Mouse (Mus musculus): ENCODE measurements around the gene Alox8. TPM values are rescaled to one million over a fixed set of nuclear protein-coding genes. Genes with fewer than 3 reads are reported as not detected.

The Alox8 gene
- polyA plus RNA-seq, 1 experiment = 0.18 TPM

DNA sequence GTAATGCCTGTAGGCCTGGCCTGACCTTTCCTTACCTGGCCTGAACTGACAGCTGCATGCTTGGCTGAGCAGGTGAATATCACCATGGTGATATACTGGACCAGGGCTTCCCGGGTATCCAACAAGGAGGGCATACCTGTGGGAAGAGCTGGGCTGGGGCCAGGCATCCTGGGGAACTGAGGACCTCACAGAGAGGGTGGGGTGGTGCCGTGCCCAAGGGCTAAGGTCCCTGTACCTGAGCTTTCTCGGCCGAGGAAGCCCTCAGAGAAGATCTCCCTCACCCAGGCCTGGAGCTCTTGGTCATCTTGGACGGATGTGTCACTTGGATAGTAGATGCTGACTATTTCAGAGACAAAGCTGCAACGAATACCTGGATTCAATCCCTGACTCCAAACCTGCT lies 11.7 kb downstream of the Alox8 start:
- DNase-seq (ENCODE audit: low read depth in 1 of 2, low spot score in 2 of 2) = no peak
- H3K4me1 ChIP-seq (ENCODE audit: control insufficient read depth, insufficient read depth, insufficient read length) = no peaks in the 10 kb centered on the region
- H3K27me3 ChIP-seq (ENCODE audit: control insufficient read depth, insufficient read depth, low read length) = no peaks in the 10 kb centered on the region
- 83% methylated on average over 6 of the region's 6 CpGs for WGBS
- H3K27ac ChIP-seq (ENCODE audit: insufficient read depth, low read length) = no peak overlapping the region
- no peaks in the 10 kb centered on the region for H3K36me3 ChIP-seq (ENCODE audit: control insufficient read depth, insufficient read depth, low read length)
- H3K4me3 ChIP-seq (ENCODE audit: extremely low read depth, insufficient read depth, insufficient read length) = no peak overlapping the region
- TF ChIP-seq CTCF (IDR thresholded peaks at IDR 0.05; ENCODE audit: extremely low read depth, insufficient read depth, insufficient read length, insufficient replicate concordance) = no peak
- no peak for TF ChIP-seq POLR2A (IDR thresholded peaks at IDR 0.05; ENCODE audit: low read depth, low read length)

GRCm38 (mm10) chr11:69185031-69185430 lies 12.6 kb downstream of the Alox8 start:
- no peaks in the 10 kb centered on the region for H3K36me3 ChIP-seq (ENCODE audit: control insufficient read depth, insufficient read depth, low read length)
- TF ChIP-seq CTCF (IDR thresholded peaks at IDR 0.05; ENCODE audit: extremely low read depth, insufficient read depth, insufficient read length, insufficient replicate concordance) (no peak), POLR2A (IDR thresholded peaks at IDR 0.05; ENCODE audit: low read depth, low read length) (no peak)
- no peaks in the 10 kb centered on the region for H3K27me3 ChIP-seq (ENCODE audit: control insufficient read depth, insufficient read depth, low read length)
- H3K4me3 ChIP-seq (ENCODE audit: extremely low read depth, insufficient read depth, insufficient read length) = no peak overlapping the region
- H3K4me1 ChIP-seq (ENCODE audit: control insufficient read depth, insufficient read depth, insufficient read length) = no peaks in the 10 kb centered on the region
- no peak overlapping the region for H3K27ac ChIP-seq (ENCODE audit: insufficient read depth, low read length)
- WGBS = 77% methylated on average over 5 of the region's 5 CpGs
- DNase-seq (ENCODE audit: low read depth in 1 of 2, low spot score in 2 of 2) = no peak

- TF ChIP-seq POLR2A (IDR thresholded peaks at IDR 0.05; ENCODE audit: low read depth, low read length) (no peak), CTCF (IDR thresholded peaks at IDR 0.05; ENCODE audit: extremely low read depth, insufficient read depth, insufficient read length, insufficient replicate concordance) (no peak)
Measured at GRCm38 (mm10) chr11:69180120-69180519, 17.5 kb downstream of the Alox8 start.

GRCm38 (mm10) chr11:69179512-69179911 lies 18.1 kb downstream of the Alox8 start:
- H3K27me3 ChIP-seq (ENCODE audit: control insufficient read depth, insufficient read depth, low read length) = peaks cover 2% of the 10 kb centered on the region; the same call in 1 of the 2 replicates
- H3K4me3 ChIP-seq (ENCODE audit: extremely low read depth, insufficient read depth, insufficient read length) = no peak overlapping the region
- WGBS = 85% methylated on average over 3 of the region's 3 CpGs
- no peaks in the 10 kb centered on the region for H3K4me1 ChIP-seq (ENCODE audit: control insufficient read depth, insufficient read depth, insufficient read length)
- no peak for DNase-seq (ENCODE audit: low read depth in 1 of 2, low spot score in 2 of 2)
- TF ChIP-seq POLR2A (IDR thresholded peaks at IDR 0.05; ENCODE audit: low read depth, low read length) = no peak
- no peak for TF ChIP-seq CTCF (IDR thresholded peaks at IDR 0.05; ENCODE audit: extremely low read depth, insufficient read depth, insufficient read length, insufficient replicate concordance)
- H3K27ac ChIP-seq (ENCODE audit: insufficient read depth, low read length) = no peak overlapping the region
- no peaks in the 10 kb centered on the region for H3K36me3 ChIP-seq (ENCODE audit: control insufficient read depth, insufficient read depth, low read length)

More at GRCm38 (mm10) chr11:69180120-69180519, 17.5 kb downstream of the Alox8 start:
- DNase-seq (ENCODE audit: low read depth in 1 of 2, low spot score in 2 of 2) = no peak
- Histone ChIP-seq H3K27me3 (ENCODE audit: control insufficient read depth, insufficient read depth, low read length) (peaks cover 2% of the 10 kb centered on the region; the same call in 1 of the 2 replicates), H3K4me3 (ENCODE audit: extremely low read depth, insufficient read depth, insufficient read length) (no peak overlapping the region), H3K27ac (ENCODE audit: insufficient read depth, low read length) (no peak overlapping the region), H3K36me3 (ENCODE audit: control insufficient read depth, insufficient read depth, low read length) (no peaks in the 10 kb centered on the region), H3K4me1 (ENCODE audit: control insufficient read depth, insufficient read depth, insufficient read length) (no peaks in the 10 kb centered on the region)
- 86% methylated on average over 4 of the region's 4 CpGs for WGBS

GRCm38 (mm10) chr11:69178525-69178924 lies 19.1 kb downstream of the Alox8 start:
- no peaks in the 10 kb centered on the region for H3K4me1 ChIP-seq (ENCODE audit: control insufficient read depth, insufficient read depth, insufficient read length)
- TF ChIP-seq CTCF (IDR thresholded peaks at IDR 0.05; ENCODE audit: extremely low read depth, insufficient read depth, insufficient read length, insufficient replicate concordance) = no peak
- TF ChIP-seq POLR2A (IDR thresholded peaks at IDR 0.05; ENCODE audit: low read depth, low read length) = no peak
- DNase-seq (ENCODE audit: low read depth in 1 of 2, low spot score in 2 of 2) = no peak
- no peak overlapping the region for H3K4me3 ChIP-seq (ENCODE audit: extremely low read depth, insufficient read depth, insufficient read length)
- H3K27me3 ChIP-seq (ENCODE audit: control insufficient read depth, insufficient read depth, low read length) = peaks cover 2% of the 10 kb centered on the region; the same call in 1 of the 2 replicates
- H3K27ac ChIP-seq (ENCODE audit: insufficient read depth, low read length) = no peak overlapping the region
- WGBS = 76% methylated on average over 3 of the region's 3 CpGs
- no peaks in the 10 kb centered on the region for H3K36me3 ChIP-seq (ENCODE audit: control insufficient read depth, insufficient read depth, low read length)

DNA sequence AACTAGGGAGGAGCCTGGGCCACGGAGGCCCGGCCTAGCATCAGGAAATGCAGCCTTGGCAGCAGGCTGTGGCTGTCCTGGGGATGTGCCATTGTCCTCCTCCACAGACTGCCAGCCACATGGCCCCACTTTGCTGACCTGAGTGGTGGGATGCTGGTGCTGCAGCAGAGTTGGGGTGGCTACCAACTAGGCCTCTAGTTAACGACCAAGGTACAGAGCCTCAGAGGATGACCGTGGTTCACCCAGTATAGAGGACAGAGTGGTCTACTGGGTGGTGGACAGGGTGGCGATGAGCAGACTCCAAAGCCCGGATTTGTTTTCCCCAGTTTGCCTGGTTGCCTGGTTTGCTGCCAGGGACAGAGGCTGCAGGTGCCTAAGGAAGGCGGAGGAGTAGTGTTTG lies 22.9 kb downstream of the Alox8 start:
- WGBS = 86% methylated on average over 7 of the region's 7 CpGs
- DNase-seq (ENCODE audit: low read depth in 1 of 2, low spot score in 2 of 2) = no peak

GRCm38 (mm10) chr11:69172606-69173005 lies 25.0 kb downstream of the Alox8 start:
- H3K27me3 ChIP-seq (ENCODE audit: control insufficient read depth, insufficient read depth, low read length) = peaks cover 2% of the 10 kb centered on the region; the same call in 1 of the 2 replicates
- TF ChIP-seq CTCF (IDR thresholded peaks at IDR 0.05; ENCODE audit: extremely low read depth, insufficient read depth, insufficient read length, insufficient replicate concordance) = no peak
- TF ChIP-seq POLR2A (IDR thresholded peaks at IDR 0.05; ENCODE audit: low read depth, low read length) = no peak

More for the DNA sequence above, 22.9 kb downstream of the Alox8 start:
- Histone ChIP-seq H3K4me1 (ENCODE audit: control insufficient read depth, insufficient read depth, insufficient read length) (no peaks in the 10 kb centered on the region), H3K27ac (ENCODE audit: insufficient read depth, low read length) (no peak overlapping the region), H3K4me3 (ENCODE audit: extremely low read depth, insufficient read depth, insufficient read length) (no peak overlapping the region), H3K27me3 (ENCODE audit: control insufficient read depth, insufficient read depth, low read length) (peaks cover 2% of the 10 kb centered on the region; the same call in 1 of the 2 replicates), H3K36me3 (ENCODE audit: control insufficient read depth, insufficient read depth, low read length) (no peaks in the 10 kb centered on the region)
- no peak for TF ChIP-seq CTCF (IDR thresholded peaks at IDR 0.05; ENCODE audit: extremely low read depth, insufficient read depth, insufficient read length, insufficient replicate concordance)
- TF ChIP-seq POLR2A (IDR thresholded peaks at IDR 0.05; ENCODE audit: low read depth, low read length) = no peak

More at GRCm38 (mm10) chr11:69172606-69173005, 25.0 kb downstream of the Alox8 start:
- Histone ChIP-seq H3K36me3 (ENCODE audit: control insufficient read depth, insufficient read depth, low read length) (no peaks in the 10 kb centered on the region), H3K27ac (ENCODE audit: insufficient read depth, low read length) (no peak overlapping the region), H3K4me1 (ENCODE audit: control insufficient read depth, insufficient read depth, insufficient read length) (no peaks in the 10 kb centered on the region), H3K4me3 (ENCODE audit: extremely low read depth, insufficient read depth, insufficient read length) (no peak overlapping the region)
- DNase-seq (ENCODE audit: low read depth in 1 of 2, low spot score in 2 of 2) = no peak
- 93% methylated on average over 2 of the region's 2 CpGs for WGBS

Measured in spleen, adult 2 months (tissue).